Mouse (Mus musculus) MEL (cell line): ENCODE results near the gene Arid1b.

Experiments used
- GATA1 ChIP-seq: IDR thresholded peaks from 2 replicates; pipeline ENCODE4 v1.6.1; 2011; ENCODE audit warnings: low read depth, low read length, improper control_type of control experiment
- POLR2A ChIP-seq, 2 experiments: IDR thresholded peaks; 2 replicates each; pipeline ENCODE4 v1.6.1; 2011 to 2012; ENCODE audit warnings: low read length in 2 of 2, mild to moderate bottlenecking in 2 of 2, control low read depth in 1 of 2, improper control_type of control experiment in 1 of 2, low read depth in 1 of 2, moderate library complexity in 1 of 2; ENCODE audit not compliant: control insufficient read depth in 1 of 2, insufficient read depth in 1 of 2, poor library complexity in 1 of 2

- no peak for TF ChIP-seq POLR2A (IDR thresholded peaks at IDR 0.05; ENCODE audit: control insufficient read depth in 1 of 2, insufficient read depth in 1 of 2, low read depth in 1 of 2, low read length in 2 of 2, poor library complexity in 1 of 2)
- TF ChIP-seq GATA1, result no peak
These were observed 212.6 kb downstream of the Arid1b start for GRCm38 (mm10) chr17:5206731-5207130.
